Mouse (Mus musculus): ENCODE measurements around the gene Spg20. TPM values are rescaled to one million over a fixed set of nuclear protein-coding genes. Genes with fewer than 3 reads are reported as not detected.
A peak's percentile ranks its signal among the peaks of the same experiment; 100 is the strongest.

Gene Spg20
- polyA plus RNA-seq, 1 experiment from 2014 or later = 31.1 TPM

DNA sequence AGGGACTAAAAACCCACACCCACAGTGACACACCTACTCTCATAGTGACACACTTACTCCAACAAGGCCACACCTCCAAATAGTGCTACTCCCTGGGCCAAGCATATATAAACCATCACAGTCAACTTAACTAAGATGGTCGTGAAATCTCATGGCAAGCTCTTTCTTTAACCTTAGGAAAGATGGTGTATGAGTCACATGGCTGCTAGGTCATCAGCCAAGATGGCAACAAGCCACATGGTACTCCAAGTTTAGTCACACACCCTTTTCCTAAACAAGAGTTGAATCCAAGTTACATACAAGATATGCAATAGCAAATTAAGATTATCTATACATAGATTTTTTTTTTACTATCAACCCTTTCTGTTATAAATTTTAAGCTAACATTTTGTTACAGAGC, 18.7 kb upstream of the Spg20 start:
- 83% methylated on average over 1 of the region's 1 CpGs for WGBS

DNA sequence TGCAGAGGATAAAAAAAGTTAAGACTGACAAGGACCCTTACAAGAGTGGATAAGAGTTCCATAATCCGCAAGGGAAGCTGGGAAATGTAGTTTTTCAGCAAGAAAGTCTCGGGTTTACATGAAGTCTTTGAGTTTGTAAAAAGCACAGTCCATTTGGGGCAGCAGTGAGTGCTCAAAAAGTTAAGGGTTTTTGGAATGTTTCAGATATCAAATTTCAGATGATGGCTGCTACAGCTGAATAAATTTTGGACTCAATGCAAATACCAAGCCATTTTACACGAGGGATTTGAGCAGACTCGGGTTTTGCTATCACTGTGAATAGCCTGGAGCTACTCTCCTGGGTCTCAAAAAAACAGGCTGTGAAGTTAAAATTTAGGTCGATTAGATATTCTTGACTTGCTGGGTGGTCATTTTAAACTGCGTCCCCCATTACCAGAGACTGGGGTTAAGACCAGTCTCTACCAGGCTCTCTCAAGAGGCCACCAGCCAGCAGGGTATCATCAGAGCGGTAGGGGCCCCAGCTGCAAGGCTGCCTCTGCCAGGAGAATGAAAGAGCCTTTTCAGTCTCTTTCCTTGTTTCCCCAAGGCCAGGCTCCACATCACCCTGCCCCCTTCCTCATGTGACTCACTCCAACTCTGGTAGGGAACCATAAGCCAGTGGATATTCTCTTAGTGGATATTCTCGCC, 15.8 kb upstream of the Spg20 start:
- H3K4me3 ChIP-seq (ENCODE audit: low read length) = no peak overlapping the region
- H3K36me3 ChIP-seq (ENCODE audit: control insufficient read depth, insufficient read depth, low read length) = no peaks in the 10 kb centered on the region
- peaks cover 3% of the 10 kb centered on the region for H3K4me1 ChIP-seq (ENCODE audit: control insufficient read depth, insufficient read depth, low read length)
- WGBS = 34% methylated on average over 8 of the region's 8 CpGs
- no peaks in the 10 kb centered on the region for H3K9me3 ChIP-seq (ENCODE audit: control insufficient read depth, low read length)
- peak overlapping the region; percentile 47 for H3K27ac ChIP-seq (ENCODE audit: low read length)
- no peaks in the 10 kb centered on the region for H3K27me3 ChIP-seq (replicated peaks; ENCODE audit: control insufficient read depth, insufficient read depth, low read length)
- peak; percentile 93 for ATAC-seq
- no peak overlapping the region for H3K9ac ChIP-seq (ENCODE audit: low read depth, low read length)
- no peak overlapping the region for H3K4me2 ChIP-seq (ENCODE audit: low read depth, low read length)

More for the DNA sequence above, 18.7 kb upstream of the Spg20 start:
- H3K4me3 ChIP-seq (ENCODE audit: low read length) = no peak overlapping the region
- H3K4me1 ChIP-seq (ENCODE audit: control insufficient read depth, insufficient read depth, low read length) = peaks cover 7% of the 10 kb centered on the region
- H3K36me3 ChIP-seq (ENCODE audit: control insufficient read depth, insufficient read depth, low read length) = no peaks in the 10 kb centered on the region
- no peak overlapping the region for H3K4me2 ChIP-seq (ENCODE audit: low read depth, low read length)
- H3K27me3 ChIP-seq (replicated peaks; ENCODE audit: control insufficient read depth, insufficient read depth, low read length) = no peaks in the 10 kb centered on the region
- H3K9ac ChIP-seq (ENCODE audit: low read depth, low read length) = no peak overlapping the region
- H3K27ac ChIP-seq (ENCODE audit: low read length) = no peak overlapping the region
- no peak for ATAC-seq
- no peaks in the 10 kb centered on the region for H3K9me3 ChIP-seq (ENCODE audit: control insufficient read depth, low read length)

DNA sequence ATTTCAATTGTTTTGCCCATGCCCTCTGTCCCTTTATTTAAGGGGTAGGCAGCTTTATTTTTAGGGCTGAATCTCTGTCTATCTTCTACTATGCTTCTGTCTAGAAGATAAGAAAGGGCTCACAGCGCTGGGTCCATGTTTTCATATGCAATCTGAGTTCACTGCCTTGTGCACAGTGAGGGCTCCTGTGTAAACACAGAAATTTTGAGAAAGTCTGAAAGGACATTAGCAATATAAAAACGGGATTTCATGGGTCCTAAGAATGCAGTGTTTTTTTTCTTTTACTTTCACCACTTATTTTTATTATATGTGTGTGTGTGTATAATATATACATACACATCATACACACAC, 15.3 kb upstream of the Spg20 start:
- WGBS = 63% methylated on average over 2 of the region's 2 CpGs
- no peak overlapping the region for H3K4me3 ChIP-seq (ENCODE audit: low read length)
- H3K9me3 ChIP-seq (ENCODE audit: control insufficient read depth, low read length) = no peaks in the 10 kb centered on the region
- peaks cover 3% of the 10 kb centered on the region for H3K4me1 ChIP-seq (ENCODE audit: control insufficient read depth, insufficient read depth, low read length)
- peak overlapping the region; percentile 47 for H3K27ac ChIP-seq (ENCODE audit: low read length)
- no peak overlapping the region for H3K9ac ChIP-seq (ENCODE audit: low read depth, low read length)
- H3K27me3 ChIP-seq (replicated peaks; ENCODE audit: control insufficient read depth, insufficient read depth, low read length) = no peaks in the 10 kb centered on the region
- H3K36me3 ChIP-seq (ENCODE audit: control insufficient read depth, insufficient read depth, low read length) = no peaks in the 10 kb centered on the region
- ATAC-seq = peak; percentile 57
- H3K4me2 ChIP-seq (ENCODE audit: low read depth, low read length) = no peak overlapping the region

DNA sequence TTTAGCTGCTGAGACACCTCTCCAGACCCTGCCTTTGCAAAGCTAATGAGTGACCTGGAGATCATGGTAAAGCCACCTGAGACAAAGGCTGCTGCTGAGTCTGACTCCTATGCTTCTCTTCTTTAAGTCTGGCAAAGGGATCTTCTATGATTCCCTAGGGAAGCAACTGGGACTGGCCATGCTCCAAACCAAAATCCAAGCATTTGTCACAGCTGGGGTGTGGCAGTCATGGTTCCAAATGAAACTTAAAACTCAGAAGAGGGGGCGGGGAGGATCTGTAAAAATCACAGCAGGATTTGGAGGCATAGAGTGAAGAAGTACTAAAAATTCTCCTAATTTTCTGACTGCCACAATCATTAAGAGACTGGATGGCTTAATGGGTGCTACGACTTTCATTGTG, 14.7 kb upstream of the Spg20 start:
- WGBS = 87% methylated on average over 2 of the region's 2 CpGs
- Histone ChIP-seq H3K4me3 (ENCODE audit: low read length) (no peak overlapping the region), H3K9ac (ENCODE audit: low read depth, low read length) (no peak overlapping the region), H3K9me3 (ENCODE audit: control insufficient read depth, low read length) (no peaks in the 10 kb centered on the region), H3K27me3 (replicated peaks; ENCODE audit: control insufficient read depth, insufficient read depth, low read length) (no peaks in the 10 kb centered on the region), H3K36me3 (ENCODE audit: control insufficient read depth, insufficient read depth, low read length) (no peaks in the 10 kb centered on the region), H3K4me2 (ENCODE audit: low read depth, low read length) (no peak overlapping the region), H3K27ac (ENCODE audit: low read length) (no peak overlapping the region), H3K4me1 (ENCODE audit: control insufficient read depth, insufficient read depth, low read length) (peaks cover 3% of the 10 kb centered on the region)
- ATAC-seq = no peak

DNA sequence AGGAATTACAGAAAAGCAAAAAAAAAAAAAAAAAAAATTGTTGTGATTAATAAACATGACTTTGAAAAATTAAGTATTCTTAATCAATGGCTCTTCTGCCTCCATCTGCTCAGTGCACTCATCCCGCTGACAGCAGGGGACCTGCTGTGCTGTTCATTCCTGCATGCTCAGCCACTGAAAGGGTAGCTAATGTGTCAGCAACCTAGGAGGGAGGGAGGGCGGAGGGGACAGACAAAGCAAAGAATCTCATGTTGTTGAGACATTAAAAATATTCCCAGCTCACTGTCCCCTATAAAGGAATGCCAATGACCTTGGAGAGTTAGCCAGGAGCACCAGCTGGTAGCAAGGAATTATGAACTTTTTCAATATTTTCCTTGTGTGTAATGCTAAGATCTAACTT, 13.9 kb upstream of the Spg20 start:
- no peak overlapping the region for H3K4me3 ChIP-seq (ENCODE audit: low read length)
- H3K4me1 ChIP-seq (ENCODE audit: control insufficient read depth, insufficient read depth, low read length) = peaks cover 3% of the 10 kb centered on the region
- ATAC-seq = no peak
- no peak overlapping the region for H3K4me2 ChIP-seq (ENCODE audit: low read depth, low read length)
- WGBS = 73% methylated on average over 2 of the region's 2 CpGs
- no peak overlapping the region for H3K9ac ChIP-seq (ENCODE audit: low read depth, low read length)
- H3K36me3 ChIP-seq (ENCODE audit: control insufficient read depth, insufficient read depth, low read length) = no peaks in the 10 kb centered on the region
- H3K27me3 ChIP-seq (replicated peaks; ENCODE audit: control insufficient read depth, insufficient read depth, low read length) = no peaks in the 10 kb centered on the region
- H3K27ac ChIP-seq (ENCODE audit: low read length) = no peak overlapping the region
- no peaks in the 10 kb centered on the region for H3K9me3 ChIP-seq (ENCODE audit: control insufficient read depth, low read length)

DNA sequence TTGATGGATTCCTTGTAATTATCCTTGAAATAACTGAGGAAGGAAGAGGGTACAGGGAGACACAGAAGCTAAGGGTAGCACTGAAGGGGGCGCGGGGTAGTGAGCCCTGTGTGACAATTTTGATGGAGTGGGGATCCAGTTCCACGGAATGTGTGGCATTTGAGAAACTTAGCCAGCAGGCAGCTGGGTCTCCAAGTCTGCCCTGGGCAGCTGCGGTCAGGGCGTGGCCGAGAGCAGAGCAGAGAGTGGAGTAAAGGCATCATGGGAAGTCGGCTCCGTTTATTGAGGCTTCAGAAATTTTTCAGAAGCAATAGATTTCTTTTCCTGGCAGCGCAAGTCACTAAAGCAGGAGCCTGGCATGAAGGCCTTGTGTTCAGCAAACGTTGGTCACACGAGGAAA, 12.9 kb upstream of the Spg20 start:
- Histone ChIP-seq H3K4me2 (ENCODE audit: low read depth, low read length) (no peak overlapping the region), H3K27ac (ENCODE audit: low read length) (no peak overlapping the region), H3K27me3 (replicated peaks; ENCODE audit: control insufficient read depth, insufficient read depth, low read length) (no peaks in the 10 kb centered on the region), H3K9ac (ENCODE audit: low read depth, low read length) (no peak overlapping the region), H3K4me3 (ENCODE audit: low read length) (no peak overlapping the region), H3K36me3 (ENCODE audit: control insufficient read depth, insufficient read depth, low read length) (no peaks in the 10 kb centered on the region), H3K9me3 (ENCODE audit: control insufficient read depth, low read length) (no peaks in the 10 kb centered on the region), H3K4me1 (ENCODE audit: control insufficient read depth, insufficient read depth, low read length) (peaks cover 3% of the 10 kb centered on the region)
- WGBS = 53% methylated on average over 11 of the region's 11 CpGs
- ATAC-seq = no peak

DNA sequence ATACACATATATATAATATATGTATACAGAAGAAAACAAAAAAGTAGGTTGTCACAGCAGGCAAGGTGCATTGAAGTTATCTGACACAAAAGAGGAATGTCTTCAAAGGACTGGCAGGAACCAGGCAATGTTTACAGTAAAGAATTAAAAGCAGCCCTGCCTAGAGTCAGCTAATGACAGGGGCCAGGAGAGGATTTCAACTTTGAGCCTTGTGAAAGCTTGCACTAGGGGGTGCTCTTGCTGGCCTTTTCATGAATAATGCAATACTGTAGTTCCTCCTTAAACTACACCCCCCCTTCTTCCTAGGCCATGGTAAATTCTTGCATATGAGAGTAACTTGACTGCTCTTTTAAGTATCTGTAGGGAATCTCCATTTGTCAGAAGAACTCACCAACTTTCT, 10.8 kb upstream of the Spg20 start:
- H3K9ac ChIP-seq (ENCODE audit: low read depth, low read length) = no peak overlapping the region

DNA sequence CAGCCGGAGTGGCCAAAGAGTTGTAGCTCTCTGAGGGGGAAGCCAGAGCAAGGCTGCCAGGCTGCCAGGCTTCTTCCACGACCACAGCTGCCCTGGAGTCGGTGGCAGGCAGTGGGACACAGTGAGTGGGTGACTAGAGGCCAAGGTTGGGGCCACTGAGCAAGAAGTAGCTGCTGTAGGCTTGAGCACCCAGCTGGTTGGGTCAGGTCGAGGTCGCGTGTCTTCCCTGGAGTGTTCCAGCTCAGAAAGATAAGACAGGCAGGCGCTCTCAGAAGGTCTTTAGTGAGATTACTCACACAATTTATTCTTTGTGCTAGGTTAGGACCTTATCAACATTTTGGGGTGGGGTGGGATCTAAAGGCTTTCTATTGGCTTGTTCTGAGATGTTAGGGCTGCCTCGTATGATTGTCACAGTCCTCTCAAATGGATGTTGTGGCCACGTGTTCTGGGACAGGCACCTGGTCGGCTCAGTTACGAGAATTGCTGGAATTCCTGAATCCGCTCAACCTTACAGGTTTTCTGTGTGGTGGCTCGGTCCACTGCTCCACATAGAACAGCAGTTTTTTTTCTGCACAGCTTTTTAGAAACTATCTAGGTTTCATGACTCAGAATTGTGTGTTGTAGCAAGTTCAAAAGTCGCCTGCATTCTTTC, 6.4 kb upstream of the Spg20 start:
- H3K9ac ChIP-seq (ENCODE audit: low read depth, low read length) = no peak overlapping the region
- H3K36me3 ChIP-seq (ENCODE audit: control insufficient read depth, insufficient read depth, low read length) = no peaks in the 10 kb centered on the region
- H3K27me3 ChIP-seq (replicated peaks; ENCODE audit: control insufficient read depth, insufficient read depth, low read length) = no peaks in the 10 kb centered on the region
- ATAC-seq = peak; percentile 61
- H3K4me2 ChIP-seq (ENCODE audit: low read depth, low read length) = no peak overlapping the region
- no peak overlapping the region for H3K27ac ChIP-seq (ENCODE audit: low read length)
- no peak overlapping the region for H3K4me3 ChIP-seq (ENCODE audit: low read length)
- 0 out of 2 replicates have a peak, but pooled peaks cover 2% of the 10 kb centered on the region for H3K4me1 ChIP-seq (ENCODE audit: control insufficient read depth, insufficient read depth, low read length)
- 68% methylated on average over 14 of the region's 14 CpGs for WGBS
- no peaks in the 10 kb centered on the region for H3K9me3 ChIP-seq (ENCODE audit: control insufficient read depth, low read length)

More for the DNA sequence above, 10.8 kb upstream of the Spg20 start:
- no peaks in the 10 kb centered on the region for H3K36me3 ChIP-seq (ENCODE audit: control insufficient read depth, insufficient read depth, low read length)
- H3K4me2 ChIP-seq (ENCODE audit: low read depth, low read length) = no peak overlapping the region
- H3K4me1 ChIP-seq (ENCODE audit: control insufficient read depth, insufficient read depth, low read length) = peaks cover 5% of the 10 kb centered on the region
- no peak overlapping the region for H3K27ac ChIP-seq (ENCODE audit: low read length)
- H3K4me3 ChIP-seq (ENCODE audit: low read length) = no peak overlapping the region
- ATAC-seq = no peak
- H3K27me3 ChIP-seq (replicated peaks; ENCODE audit: control insufficient read depth, insufficient read depth, low read length) = no peaks in the 10 kb centered on the region
- H3K9me3 ChIP-seq (ENCODE audit: control insufficient read depth, low read length) = no peaks in the 10 kb centered on the region

DNA sequence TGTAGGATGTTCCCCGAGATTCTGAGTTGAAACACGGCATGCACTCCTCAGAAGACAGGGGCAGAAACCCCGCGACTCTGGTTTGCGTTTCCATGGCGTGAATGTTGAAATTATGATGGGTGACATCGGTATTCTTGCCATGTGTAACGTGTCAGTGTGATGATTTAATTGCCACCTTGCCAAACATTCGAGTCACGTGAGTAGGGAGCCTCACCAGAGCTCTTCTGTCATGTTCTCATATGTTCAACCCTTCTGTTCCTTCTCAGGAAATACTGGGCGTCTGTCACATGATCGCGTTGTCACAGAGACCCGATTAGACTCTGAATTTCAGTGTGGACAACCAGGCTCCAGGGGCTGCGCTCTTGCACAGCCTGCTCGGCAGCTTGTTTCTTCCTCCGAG, 5.9 kb upstream of the Spg20 start:
- WGBS = 81% methylated on average over 17 of the region's 17 CpGs
- H3K4me1 ChIP-seq (ENCODE audit: control insufficient read depth, insufficient read depth, low read length) = 0 out of 2 replicates have a peak, but pooled peaks cover 2% of the 10 kb centered on the region
- H3K9ac ChIP-seq (ENCODE audit: low read depth, low read length) = no peak overlapping the region
- H3K4me2 ChIP-seq (ENCODE audit: low read depth, low read length) = no peak overlapping the region
- H3K9me3 ChIP-seq (ENCODE audit: control insufficient read depth, low read length) = no peaks in the 10 kb centered on the region
- no peak overlapping the region for H3K27ac ChIP-seq (ENCODE audit: low read length)
- no peak for ATAC-seq
- no peaks in the 10 kb centered on the region for H3K27me3 ChIP-seq (replicated peaks; ENCODE audit: control insufficient read depth, insufficient read depth, low read length)
- no peaks in the 10 kb centered on the region for H3K36me3 ChIP-seq (ENCODE audit: control insufficient read depth, insufficient read depth, low read length)
- no peak overlapping the region for H3K4me3 ChIP-seq (ENCODE audit: low read length)

DNA sequence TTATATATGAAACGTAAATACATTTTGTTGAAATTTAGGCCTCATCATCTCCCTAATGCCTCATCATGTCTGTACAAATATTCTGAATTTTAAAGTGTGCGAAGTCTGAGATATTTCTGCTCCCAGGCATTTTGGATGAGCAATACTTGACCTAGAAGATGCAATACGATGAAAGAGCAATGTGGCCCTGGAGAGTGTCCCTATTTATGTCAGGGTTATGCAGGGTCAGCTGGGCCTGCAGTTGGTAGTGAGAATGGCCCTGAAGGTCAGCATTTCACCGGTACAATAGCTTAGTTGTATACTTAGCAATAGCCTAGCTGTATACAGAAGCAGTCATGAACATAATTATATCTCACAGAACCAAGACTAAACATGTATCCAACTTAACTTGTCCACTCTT, 2.8 kb upstream of the Spg20 start:
- no peak for ATAC-seq
- Histone ChIP-seq H3K4me1 (ENCODE audit: control insufficient read depth, insufficient read depth, low read length) (peaks cover 8% of the 10 kb centered on the region), H3K4me3 (ENCODE audit: low read length) (no peak overlapping the region), H3K36me3 (ENCODE audit: control insufficient read depth, insufficient read depth, low read length) (no peaks in the 10 kb centered on the region), H3K4me2 (ENCODE audit: low read depth, low read length) (no peak overlapping the region), H3K9me3 (ENCODE audit: control insufficient read depth, low read length) (no peaks in the 10 kb centered on the region), H3K27ac (ENCODE audit: low read length) (no peak overlapping the region), H3K9ac (ENCODE audit: low read depth, low read length) (no peak overlapping the region), H3K27me3 (replicated peaks; ENCODE audit: control insufficient read depth, insufficient read depth, low read length) (no peaks in the 10 kb centered on the region)
- WGBS = 79% methylated on average over 4 of the region's 4 CpGs
